Mouse (Mus musculus) liver, embryonic 11.5 days (tissue): ENCODE measurements around the gene Gabpb1. TPM values are rescaled to one million over a fixed set of nuclear protein-coding genes. Genes with fewer than 3 reads are reported as not detected.
"Not testable (repeated sequence)": the region's sequence is repeated elsewhere in the genome, so short reads cannot be mapped to it uniquely, and the experiment has no call there.

Experiments used
- ATAC-seq: fragments of 200-750 bp; cut with Nextera tagmentation; replicated peaks from 2 replicates; pipeline ENCODE4 v1.8.0; 2017; ENCODE audit warnings: moderate number of reproducible peaks, mild to moderate bottlenecking, moderate TSS enrichment, moderate library complexity; ENCODE audit not compliant: low FRiP score
- DNase-seq: peaks from one replicate; pipeline ENCODE4 v3.0.0-alpha.2; 2017; ENCODE audit warnings: low spot score
- H3K27ac ChIP-seq: fragments of 300-500 bp; sonication (generic); 2 replicates; pipeline ENCODE4 v1.5.1; 2014; ENCODE audit warnings: mild to moderate bottlenecking, low read depth, low read length, control low read depth
- H3K27me3 ChIP-seq: fragments of 300-500 bp; sonication (generic); replicated peaks from 2 replicates; pipeline ENCODE4 v1.6.1; 2014; ENCODE audit warnings: low read length, mixed read lengths; ENCODE audit not compliant: control insufficient read depth, insufficient read depth
- H3K36me3 ChIP-seq: fragments of 300-500 bp; sonication (generic); 2 replicates; pipeline ENCODE4 v1.6.1; 2014; ENCODE audit warnings: mild to moderate bottlenecking, low read length, moderate library complexity, mixed read lengths; ENCODE audit not compliant: control insufficient read depth, insufficient read depth
- H3K4me1 ChIP-seq: fragments of 300-500 bp; sonication (generic); replicated peaks from 2 replicates; pipeline ENCODE4 v1.6.1; 2014; ENCODE audit warnings: low read length, mixed read lengths; ENCODE audit not compliant: control insufficient read depth, insufficient read depth
- H3K4me2 ChIP-seq: fragments of 300-500 bp; sonication (generic); 2 replicates; pipeline ENCODE4 v1.6.1; 2014; ENCODE audit warnings: mild to moderate bottlenecking, control low read depth, moderate library complexity
- H3K4me3 ChIP-seq: fragments of 300-500 bp; sonication (generic); 2 replicates; pipeline ENCODE4 v1.5.1; 2014; ENCODE audit warnings: low read depth, low read length, control low read depth
- H3K9ac ChIP-seq: fragments of 300-500 bp; sonication (generic); 2 replicates; pipeline ENCODE4 v1.6.1; 2014; ENCODE audit warnings: low read depth, low read length, control low read depth
- H3K9me3 ChIP-seq: fragments of 300-500 bp; sonication (generic); 2 replicates; pipeline ENCODE4 v1.6.1; 2016; ENCODE audit warnings: low read length, inconsistent platforms, mixed read lengths; ENCODE audit not compliant: control insufficient read depth
- WGBS: fragments of 180-500 bp; shearing (Covaris S2); extraction: QIAGEN DNeasy Blood & Tissue Kit; methylation state at CpG from one replicate; pipeline ENCODE4 v1.1.7; 2014; 5-methylcytosine and 5-hydroxymethylcytosine counted together
- polyA plus RNA-seq: library from polyadenylated mRNA; unstranded; fragments of >200 nt; fragmentation: Nextera tagmentation; extraction: Ambion mirVana; gene quantifications from 2 replicates; pipeline ENCODE4 v1.2.1, GENCODE M21; 2014

The Gabpb1 gene
- polyA plus RNA-seq, 1 experiment from 2014 or later, result 41.0 TPM

DNA sequence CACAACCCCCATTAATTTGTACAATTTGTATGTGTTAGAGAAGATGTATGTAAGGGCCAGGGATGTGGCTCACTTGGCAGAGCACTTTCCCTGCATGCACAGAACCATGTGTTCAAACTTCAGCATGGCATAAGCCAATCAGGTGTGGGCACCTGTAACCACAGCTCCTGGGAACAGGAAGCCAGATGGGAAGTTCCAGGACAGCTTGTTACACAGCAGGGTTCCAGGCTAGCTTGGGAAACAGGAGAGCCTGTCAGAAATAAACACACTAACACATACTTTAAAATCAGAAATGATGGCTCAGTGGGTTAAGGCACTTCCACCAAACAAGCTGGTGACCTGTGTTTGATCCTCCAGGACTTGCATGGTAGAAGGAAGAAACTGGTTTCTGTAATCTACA, 53.0 kb downstream of the Gabpb1 start:
- no peak overlapping the region for H3K4me2 ChIP-seq
- H3K4me1 ChIP-seq, result 0 out of 2 replicates have a peak, but pooled peaks cover 5% of the 10 kb centered on the region
- H3K27me3 ChIP-seq, result no peaks in the 10 kb centered on the region
- ATAC-seq (no peak), DNase-seq (no peak)
- no peaks in the 10 kb centered on the region; the same call in 1 of the 2 replicates for H3K36me3 ChIP-seq
- no peak overlapping the region for H3K9ac ChIP-seq
- no peak overlapping the region for H3K27ac ChIP-seq
- no peak overlapping the region for H3K4me3 ChIP-seq
- H3K9me3 ChIP-seq, result no peaks in the 10 kb centered on the region

DNA sequence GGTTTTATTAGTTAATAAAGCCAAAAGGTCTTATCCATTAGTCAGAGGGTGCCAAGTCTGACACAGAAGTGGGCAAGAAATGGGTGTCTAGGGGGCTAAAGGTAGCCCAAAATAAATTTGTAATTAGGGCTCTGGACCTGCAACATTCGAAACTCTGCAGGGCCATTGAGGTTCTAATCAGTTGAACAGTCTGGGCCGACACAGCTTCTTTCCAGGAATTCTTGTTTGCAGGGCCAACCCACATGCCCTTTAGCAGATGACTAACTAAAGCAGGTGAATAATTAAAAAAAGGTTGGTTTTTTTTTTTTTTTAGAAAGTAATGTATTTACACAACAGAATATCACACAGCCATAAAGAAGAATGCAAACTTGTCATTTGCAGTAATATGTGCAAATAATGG, 53.7 kb downstream of the Gabpb1 start:
- H3K4me2 ChIP-seq, result no peak overlapping the region
- H3K4me1 ChIP-seq, result 0 out of 2 replicates have a peak, but pooled peaks cover 5% of the 10 kb centered on the region
- H3K9me3 ChIP-seq, result no peaks in the 10 kb centered on the region
- ATAC-seq (no peak), DNase-seq (no peak)
- H3K36me3 ChIP-seq, result no peaks in the 10 kb centered on the region; the same call in 1 of the 2 replicates
- 61% methylated on average over 2 of the region's 2 CpGs for WGBS
- H3K9ac ChIP-seq, result no peak overlapping the region
- no peak overlapping the region for H3K4me3 ChIP-seq
- H3K27me3 ChIP-seq, result no peaks in the 10 kb centered on the region
- H3K27ac ChIP-seq, result no peak overlapping the region

DNA sequence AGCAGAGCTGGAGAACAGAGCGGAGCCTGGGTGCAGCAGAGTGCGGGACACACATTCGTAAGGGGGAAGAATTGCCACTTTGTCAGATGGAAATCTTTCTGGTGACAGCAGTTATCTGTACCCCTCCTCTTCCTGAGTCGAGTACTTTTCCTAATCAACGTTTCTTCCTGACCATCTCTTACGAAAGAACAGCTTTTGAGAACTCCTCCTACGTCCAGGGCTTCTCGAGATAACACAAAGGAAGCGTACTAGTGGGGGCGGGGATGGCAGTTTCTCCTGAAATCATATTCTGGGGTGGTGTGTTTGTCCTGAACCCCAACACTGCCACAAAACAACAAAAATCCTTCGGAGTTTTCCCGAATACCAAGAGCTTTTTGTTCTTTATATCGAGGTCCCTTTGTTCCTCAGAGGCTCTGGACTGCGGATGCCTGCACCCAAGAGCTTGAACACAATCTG, 56.9 kb downstream of the Gabpb1 start, which contains the start of gene Hdc:
TSS of gene Hdc (minus strand) at position 51 of the 456 bp plus-strand sequence.
- no peak within 1 kb of the TSS for H3K27ac ChIP-seq
- H3K4me2 ChIP-seq, result peak within 1 kb of the TSS; percentile 13
- ATAC-seq (no peak; the same call in 1 of the 2 replicates), DNase-seq (no peak)
- no peak within 1 kb of the TSS for H3K4me3 ChIP-seq
- no peaks in the 10 kb centered on the region for H3K27me3 ChIP-seq
- H3K9me3 ChIP-seq, result no peaks in the 10 kb centered on the region
- no peaks in the 10 kb centered on the region for H3K36me3 ChIP-seq
- 38% methylated on average over 14 of the region's 14 CpGs for WGBS
- H3K9ac ChIP-seq, result no peak within 1 kb of the TSS
- H3K4me1 ChIP-seq, result 0 out of 2 replicates have a peak, but pooled peaks cover 5% of the 10 kb centered on the region

DNA sequence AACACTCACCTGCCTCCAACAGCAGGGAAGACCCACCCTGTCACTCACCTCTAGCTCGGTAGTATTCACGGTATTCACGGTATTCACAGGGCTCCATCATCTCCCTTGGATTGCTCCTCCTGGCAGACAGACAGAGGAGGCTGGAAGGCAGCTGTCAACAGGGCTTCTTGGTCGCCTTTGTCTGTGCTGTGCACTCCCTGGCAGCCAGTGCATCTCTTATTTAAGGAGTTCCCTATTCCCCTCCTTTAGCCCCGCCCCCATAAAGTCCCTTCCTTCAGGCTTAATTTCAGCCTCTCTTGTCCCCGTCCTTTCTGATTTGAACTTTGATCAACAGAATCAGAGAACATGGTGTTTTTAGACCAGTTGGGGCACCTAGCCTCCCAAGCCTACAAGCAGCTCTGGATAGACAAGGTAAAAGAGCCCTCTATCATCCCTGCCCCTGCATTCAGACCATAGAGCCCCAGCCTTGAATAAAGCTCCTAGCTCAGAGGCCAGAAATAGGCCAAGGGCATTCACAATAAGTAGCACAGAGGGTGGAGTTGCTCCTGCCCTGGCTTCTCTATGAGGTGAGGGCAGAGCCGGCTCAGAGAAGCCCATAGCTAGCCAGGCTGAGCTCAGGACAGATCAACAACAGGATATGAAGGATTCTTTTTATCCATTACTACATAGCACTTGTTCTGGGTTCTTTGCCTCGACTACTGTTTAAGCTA, 57.5 kb downstream of the Gabpb1 start:
- Histone ChIP-seq H3K4me3 (no peak overlapping the region), H3K4me2 (peak overlapping the region; percentile 13), H3K4me1 (0 out of 2 replicates have a peak, but pooled peaks cover 5% of the 10 kb centered on the region), H3K27ac (no peak overlapping the region), H3K9ac (no peak overlapping the region), H3K9me3 (no peaks in the 10 kb centered on the region), H3K27me3 (no peaks in the 10 kb centered on the region), H3K36me3 (no peaks in the 10 kb centered on the region)
- ATAC-seq (no peak), DNase-seq (no peak)
- WGBS, result 24% methylated on average over 8 of the region's 8 CpGs

DNA sequence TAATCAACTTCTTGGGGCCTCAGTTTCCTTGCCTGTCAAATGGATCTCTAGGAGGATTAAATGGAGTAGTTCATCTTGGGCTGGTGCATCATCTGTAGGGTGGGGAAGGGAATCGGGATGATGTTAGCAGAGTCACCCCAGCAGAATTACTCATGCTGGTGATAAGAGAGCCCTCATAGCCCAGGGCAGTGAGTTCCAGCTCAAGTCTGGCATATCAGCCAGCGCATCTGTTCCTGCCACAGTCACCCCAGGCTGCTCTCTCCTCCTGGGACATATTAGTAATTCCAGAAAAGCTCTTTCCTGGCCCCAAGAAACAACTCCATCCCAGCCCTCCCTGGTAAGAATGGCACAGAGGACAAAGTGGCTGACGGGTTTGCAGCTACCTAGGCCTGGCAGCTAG, 60.8 kb downstream of the Gabpb1 start:
- ATAC-seq (no peak), DNase-seq (no peak)
- Histone ChIP-seq H3K4me1 (0 out of 2 replicates have a peak, but pooled peaks cover 5% of the 10 kb centered on the region), H3K4me3 (no peak overlapping the region), H3K4me2 (no peak overlapping the region), H3K9ac (no peak overlapping the region), H3K9me3 (no peaks in the 10 kb centered on the region), H3K27me3 (no peaks in the 10 kb centered on the region), H3K27ac (no peak overlapping the region), H3K36me3 (no peaks in the 10 kb centered on the region)
- WGBS, result 75% methylated on average over 3 of the region's 3 CpGs

DNA sequence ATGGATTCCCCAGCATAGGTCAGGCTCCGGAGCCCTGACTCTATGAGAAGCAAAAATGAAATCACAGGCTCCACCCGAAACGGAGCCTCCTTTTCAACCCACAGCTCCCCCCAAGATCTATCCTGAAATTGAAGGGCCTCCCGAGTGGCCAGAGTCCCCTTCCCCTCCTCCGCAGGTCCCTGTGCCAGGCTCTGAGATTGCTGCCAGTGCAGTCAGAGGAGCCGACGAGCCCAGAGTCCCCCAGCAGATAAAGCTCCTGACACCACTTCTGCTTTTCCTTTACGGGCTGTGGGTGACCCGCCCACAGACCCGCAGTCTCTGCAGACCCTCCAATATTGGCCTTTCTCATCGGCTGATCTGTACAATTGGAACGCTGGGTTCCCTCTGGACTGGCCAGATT, 66.5 kb downstream of the Gabpb1 start:
- H3K36me3 ChIP-seq, H3K9ac ChIP-seq, H3K27ac ChIP-seq, DNase-seq, ATAC-seq, H3K27me3 ChIP-seq, H3K4me2 ChIP-seq, H3K4me3 ChIP-seq, H3K9me3 ChIP-seq, H3K4me1 ChIP-seq: not testable (repeated sequence)
- 38% methylated on average over 12 of the region's 12 CpGs for WGBS

DNA sequence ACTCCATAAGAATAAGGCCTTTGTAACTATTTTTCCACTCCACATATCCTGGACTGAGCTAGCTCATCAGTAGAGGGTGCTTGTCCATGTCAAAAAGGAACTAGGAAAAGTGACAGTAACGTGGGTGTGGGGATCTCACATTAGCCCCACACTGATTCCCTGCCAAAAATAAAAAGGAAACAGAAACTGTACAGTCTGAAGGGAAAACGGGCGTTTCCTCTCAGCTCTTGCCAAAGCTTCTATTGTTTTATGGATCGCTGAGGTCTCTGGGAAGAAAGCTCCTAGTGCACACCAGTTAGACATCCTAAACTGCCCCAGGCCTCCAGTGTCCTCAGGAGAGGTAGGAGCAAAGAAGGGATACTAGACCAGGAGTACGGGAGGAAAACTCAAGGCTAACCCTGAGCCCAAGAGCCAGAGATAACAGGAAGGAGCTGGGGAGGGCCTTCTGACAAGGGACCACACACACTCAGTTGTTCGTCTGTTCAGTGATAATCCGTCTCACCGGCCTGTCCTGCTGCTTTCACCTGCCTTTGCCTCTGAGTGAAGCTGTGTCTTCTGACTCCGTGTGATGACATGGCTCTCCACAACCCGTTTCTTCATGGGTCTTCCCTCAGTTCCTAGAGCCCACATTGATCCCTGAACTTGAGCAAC, 68.5 kb downstream of the Gabpb1 start:
- Histone ChIP-seq H3K9me3 (no peaks in the 10 kb centered on the region), H3K36me3 (no peaks in the 10 kb centered on the region), H3K27ac (no peak overlapping the region), H3K9ac (no peak overlapping the region), H3K4me3 (no peak overlapping the region), H3K4me1 (no peaks in the 10 kb centered on the region; the same call in 1 of the 2 replicates), H3K4me2 (peak overlapping the region; percentile 21; the same call in 1 of the 2 replicates), H3K27me3 (no peaks in the 10 kb centered on the region)
- DNase-seq (no peak), ATAC-seq (no peak)
- 52% methylated on average over 10 of the region's 10 CpGs for WGBS

DNA sequence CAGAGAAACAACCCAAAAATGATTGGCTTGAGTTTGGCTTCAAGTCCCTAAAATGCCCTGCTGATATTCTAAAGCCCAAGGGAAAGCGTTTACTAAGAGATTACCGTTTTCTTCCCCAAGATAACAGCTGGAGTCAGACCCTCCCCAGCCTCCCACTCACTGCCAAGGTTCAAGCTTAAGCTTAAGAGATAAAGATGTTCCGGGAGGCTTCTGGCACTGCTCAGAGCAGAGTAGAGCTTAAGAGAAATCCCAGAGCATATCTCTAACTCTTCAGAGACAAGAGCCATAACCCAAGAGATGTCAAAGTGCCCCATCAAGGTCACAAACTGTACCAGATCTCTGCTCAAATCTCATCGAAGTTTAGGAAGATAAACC, 69.5 kb downstream of the Gabpb1 start:
- H3K4me3 ChIP-seq, result no peak overlapping the region
- no peak overlapping the region for H3K27ac ChIP-seq
- H3K27me3 ChIP-seq, result no peaks in the 10 kb centered on the region
- no peak for DNase-seq
- H3K9ac ChIP-seq, result no peak overlapping the region
- ATAC-seq, result no peak
- no peak overlapping the region for H3K4me2 ChIP-seq
- no peaks in the 10 kb centered on the region for H3K9me3 ChIP-seq
- H3K4me1 ChIP-seq, result no peaks in the 10 kb centered on the region; the same call in 1 of the 2 replicates
- WGBS, result 25% methylated on average over 4 of the region's 4 CpGs
- H3K36me3 ChIP-seq, result no peaks in the 10 kb centered on the region
